Mouse (Mus musculus) adrenal gland, postnatal 14 days (tissue): ENCODE data around the gene Sult1a1. TPM values are rescaled to one million over a fixed set of nuclear protein-coding genes. Genes with fewer than 3 reads are reported as not detected.

Experiments used
- DNase-seq: peaks from one replicate; pipeline ENCODE4 v3.0.0; 2021; ENCODE audit warnings: mixed read lengths
- long read RNA-seq, 2 experiments: library from polyadenylated mRNA; stranded (forward); transcript quantifications; one replicate each; pipeline ENCODE4 v2.0.0; 2021
- total RNA-seq: library from RNA; stranded (reverse); gene quantifications from 2 replicates; pipeline ENCODE4 v1.2.3, GENCODE M21; 2021

The Sult1a1 gene
- 81.6 and 83.8 TPM in 2 replicates for total RNA-seq
- long read RNA-seq, experiment 1, transcript Sult1a1-202 (8 exons, 1,289 nt): major isoform, 35 of 51 reads
- long read RNA-seq, experiment 1, partial matches to known transcripts: 3 of 51 reads
- long read RNA-seq, experiment 1, other reads (novel, unspliced or antisense): 9 of 51 reads
- long read RNA-seq, experiment 2, transcript Sult1a1-201 (7 exons, 1,370 nt): minor isoform, 7 of 80 reads
- long read RNA-seq, experiment 2, transcript Sult1a1-202 (8 exons, 1,289 nt): major isoform, 59 of 80 reads
- long read RNA-seq, experiment 2, partial matches to known transcripts: 5 of 80 reads
- long read RNA-seq, experiment 2, other reads (novel, unspliced or antisense): 9 of 80 reads

DNA sequence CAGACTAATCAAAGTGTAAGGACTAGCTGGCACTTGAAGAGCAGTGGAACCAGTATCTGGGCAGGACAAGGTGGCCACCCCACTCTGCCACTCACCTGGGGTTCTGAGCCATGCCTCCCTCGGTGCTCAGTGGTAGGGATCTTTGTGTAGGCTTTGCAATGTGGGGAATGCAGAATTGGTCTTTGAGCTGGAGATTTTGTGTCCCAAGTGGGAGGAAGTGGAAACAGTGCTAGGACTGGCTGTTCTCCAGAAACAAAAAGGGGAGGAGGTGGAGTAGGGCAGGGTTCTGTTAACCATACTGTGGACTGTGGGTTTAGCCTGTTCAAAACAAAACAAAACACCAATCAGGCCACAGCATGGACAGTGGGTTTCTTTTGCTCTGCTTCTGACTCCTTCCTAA, at the start of gene Sult1a1:
Sult1a1 (minus strand) TSS at position 226 of the 400 bp plus-strand sequence.
- peak; percentile 70 for DNase-seq

GRCm38 (mm10) chr7:126725667-126726066, 49.4 kb upstream of the Sult1a1 start:
- no peak for DNase-seq

DNA sequence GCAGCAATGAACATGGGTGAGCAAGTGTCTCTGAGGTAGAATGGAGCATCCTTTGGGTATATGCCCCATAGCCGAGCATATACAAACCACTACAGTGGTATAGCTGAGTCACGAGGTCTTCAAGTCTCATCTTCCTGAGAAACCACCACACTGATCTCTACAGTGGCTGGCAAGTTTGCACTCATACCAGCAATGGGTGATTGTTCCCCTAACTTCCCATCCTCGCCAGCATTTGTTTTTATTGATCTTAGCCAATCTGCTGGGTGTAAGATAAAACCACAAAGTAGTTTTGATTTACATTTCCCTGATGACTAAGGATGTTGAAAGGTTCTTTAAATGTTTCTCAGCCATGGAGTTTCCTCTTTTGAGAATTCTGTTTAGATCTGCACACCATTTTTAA, 48.8 kb upstream of the Sult1a1 start:
- DNase-seq: no peak

DNA sequence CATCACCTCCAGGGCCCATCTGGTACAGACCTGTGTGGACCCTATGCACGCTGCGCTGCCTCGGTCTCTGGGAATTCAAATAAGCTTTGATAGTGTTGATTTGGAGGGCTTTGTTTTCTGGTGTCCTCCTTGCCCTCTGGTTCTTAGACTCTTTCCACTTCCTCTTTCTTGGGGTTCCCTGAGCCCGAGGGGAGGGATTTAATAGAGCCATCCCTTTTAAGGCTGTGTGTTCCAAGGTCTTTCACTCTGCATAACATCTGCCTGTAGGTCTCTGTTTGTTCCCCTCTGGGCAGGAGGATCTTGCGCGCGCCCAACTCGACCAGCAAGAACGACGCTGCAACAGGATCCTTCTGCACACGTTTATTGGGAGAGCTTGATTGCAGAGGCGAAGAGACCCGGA, 45.4 kb upstream of the Sult1a1 start:
- DNase-seq: no peak

DNA sequence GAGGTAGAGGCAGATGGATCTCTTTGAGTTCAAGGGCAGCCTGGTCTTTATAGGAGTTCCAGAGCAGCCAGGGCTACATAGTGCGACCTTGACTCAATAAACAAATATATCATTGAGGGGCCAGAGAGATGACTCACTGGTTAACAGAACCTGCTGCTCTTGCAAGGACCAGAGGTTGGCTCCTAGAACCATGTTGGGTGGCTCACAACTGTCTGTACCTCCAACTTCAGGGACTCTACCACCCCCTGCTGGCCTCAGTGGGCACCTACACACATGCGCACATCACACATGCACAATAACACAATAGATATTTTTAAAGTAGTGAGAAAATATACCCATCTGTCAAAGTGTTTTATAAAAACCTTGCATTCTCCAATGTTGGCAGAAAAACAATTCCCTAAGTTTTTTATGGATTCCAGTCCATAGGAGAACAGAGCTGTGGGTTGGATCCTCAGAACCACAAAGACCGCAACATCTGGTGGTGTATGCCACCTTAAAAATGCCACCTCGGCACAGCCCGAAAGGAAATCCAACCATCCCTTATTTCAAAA, 42.6 kb upstream of the Sult1a1 start:
- no peak for DNase-seq

GRCm38 (mm10) chr7:126717566-126717965, 41.3 kb upstream of the Sult1a1 start:
- no peak for DNase-seq

- no peak for DNase-seq
Measured at GRCm38 (mm10) chr7:126715679-126716078, 39.4 kb upstream of the Sult1a1 start.

GRCm38 (mm10) chr7:126711910-126712309, 35.7 kb upstream of the Sult1a1 start:
- no peak for DNase-seq

- DNase-seq: no peak
Measured at GRCm38 (mm10) chr7:126710266-126710665, 34.0 kb upstream of the Sult1a1 start.

GRCm38 (mm10) chr7:126708175-126708952, 32.1 kb upstream of the Sult1a1 start:
- DNase-seq: no peak

DNA sequence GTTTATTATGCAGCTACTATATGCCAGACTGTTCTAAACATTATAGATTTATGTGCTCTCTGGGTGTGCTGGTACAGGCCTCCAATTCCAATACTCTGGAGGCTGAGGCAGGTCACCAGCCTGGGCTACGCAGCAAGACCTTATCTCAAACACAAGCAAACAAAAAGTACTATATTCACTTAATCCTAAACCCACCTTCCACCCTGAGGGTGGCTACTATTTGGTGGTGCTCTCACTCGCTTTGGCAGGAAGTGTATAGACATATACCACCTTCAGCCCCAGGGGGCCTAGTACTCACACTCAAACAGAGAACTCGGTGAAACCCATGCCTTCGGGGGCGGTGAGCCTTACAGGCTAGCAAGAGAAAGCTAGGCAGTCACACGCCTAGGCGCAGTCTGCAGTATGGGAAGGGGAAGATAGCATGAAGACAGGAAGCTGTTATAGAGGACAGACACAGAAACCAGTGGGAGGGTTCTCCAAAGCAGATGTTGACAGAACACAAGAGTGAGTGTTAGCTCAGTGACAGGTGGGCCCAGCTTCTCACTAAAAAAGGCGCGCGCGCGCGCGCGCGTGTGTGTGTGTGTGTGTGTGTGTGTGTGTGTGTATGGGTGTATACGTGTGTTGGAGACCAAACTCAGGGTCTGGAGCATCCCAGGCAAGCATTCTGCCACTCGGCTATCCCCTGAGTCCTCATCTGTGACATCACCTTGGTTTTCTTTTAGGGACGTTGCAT, 31.4 kb upstream of the Sult1a1 start, which contains the start of gene Coro1a:
Coro1a (minus strand) TSS at position 346 of the 733 bp plus-strand sequence.
- no peak for DNase-seq

DNA sequence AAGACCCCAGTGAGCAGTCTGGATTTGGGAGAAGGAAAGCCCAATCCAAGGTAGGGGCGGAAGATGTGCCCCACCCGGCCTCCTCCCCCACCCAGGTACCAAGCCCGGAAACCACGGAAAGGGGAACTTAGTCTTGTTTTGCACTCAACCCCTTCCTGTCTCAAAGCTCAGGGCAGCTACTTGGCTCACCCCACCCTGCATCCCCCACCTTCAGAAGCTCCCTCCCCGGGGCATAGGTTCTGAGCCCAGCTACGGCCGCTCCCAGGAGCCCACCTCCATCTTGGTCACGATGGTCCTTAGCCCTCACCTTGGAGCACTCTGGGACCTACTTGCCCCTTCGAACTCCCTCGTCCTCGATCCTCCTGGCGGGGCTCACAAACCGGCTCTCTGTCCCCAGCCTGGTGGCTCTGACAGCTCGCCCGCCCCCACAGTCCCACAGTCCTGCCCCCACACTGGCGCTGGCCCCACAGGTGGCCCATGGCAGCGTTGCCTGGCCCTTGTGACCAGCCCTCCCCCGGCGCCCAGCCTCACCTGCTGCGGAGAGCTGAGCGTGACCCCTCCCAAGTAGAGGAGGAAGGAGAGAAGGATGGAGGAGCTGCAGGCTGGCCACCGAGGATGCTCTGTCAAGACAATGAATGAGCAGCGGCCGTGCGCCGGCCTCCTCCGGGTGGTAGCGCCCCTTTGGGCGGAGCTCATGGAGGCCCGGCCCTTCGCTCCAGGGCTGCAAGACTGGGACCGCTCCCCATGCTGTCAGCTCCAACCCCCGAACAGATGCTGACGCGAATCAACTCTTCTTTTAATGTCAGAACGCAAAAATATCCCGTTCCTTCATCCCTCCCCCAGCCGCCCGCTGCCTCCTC, 28.1 kb upstream of the Sult1a1 start:
- peak; percentile 84 for DNase-seq

GRCm38 (mm10) chr7:126703757-126704077, 27.5 kb upstream of the Sult1a1 start:
- no peak for DNase-seq

DNA sequence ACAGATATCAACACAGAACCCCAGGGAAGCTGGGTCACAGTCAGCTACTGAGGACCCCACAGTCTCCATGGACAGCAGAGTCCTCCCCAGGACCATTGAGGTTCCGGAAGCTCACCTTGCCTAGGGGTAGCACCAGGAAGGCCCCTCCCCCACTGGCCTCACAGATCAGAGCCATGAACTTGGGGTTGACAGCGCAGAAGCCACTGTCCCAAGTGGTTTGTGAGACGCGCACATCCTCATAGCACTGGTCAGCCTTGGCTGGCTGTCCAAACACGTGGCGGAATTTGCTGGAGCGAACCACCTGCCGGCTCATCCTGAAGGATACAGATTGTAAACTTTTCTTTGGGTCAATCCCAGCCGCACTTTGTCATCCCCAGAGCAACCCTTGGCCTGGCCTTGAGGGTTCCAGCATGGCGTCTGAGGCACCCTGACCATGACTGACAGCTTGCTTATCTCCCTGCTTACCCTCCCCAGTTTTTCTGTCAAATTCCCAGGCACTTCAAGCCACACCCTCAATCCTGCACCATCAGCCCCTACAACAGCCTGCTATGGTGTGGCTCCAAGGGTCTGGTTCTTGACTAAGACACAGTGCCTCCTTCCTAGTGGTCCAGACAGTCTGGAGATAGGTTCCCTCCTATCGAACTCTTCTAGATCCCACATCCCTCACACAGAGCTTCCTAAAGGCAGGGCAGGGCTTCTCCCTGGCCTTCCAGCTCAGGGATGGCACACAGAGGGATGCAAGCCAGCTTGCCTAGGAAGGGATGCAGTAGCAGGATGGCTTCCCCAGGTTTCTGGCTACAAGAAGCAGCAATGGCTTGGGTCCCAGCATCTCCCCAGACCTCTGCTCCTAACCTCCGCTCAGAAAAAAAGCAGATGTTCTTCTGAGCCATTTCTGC, 26.9 kb upstream of the Sult1a1 start:
- DNase-seq: no peak

GRCm38 (mm10) chr7:126702358-126702757, 26.1 kb upstream of the Sult1a1 start:
- no peak for DNase-seq

DNA sequence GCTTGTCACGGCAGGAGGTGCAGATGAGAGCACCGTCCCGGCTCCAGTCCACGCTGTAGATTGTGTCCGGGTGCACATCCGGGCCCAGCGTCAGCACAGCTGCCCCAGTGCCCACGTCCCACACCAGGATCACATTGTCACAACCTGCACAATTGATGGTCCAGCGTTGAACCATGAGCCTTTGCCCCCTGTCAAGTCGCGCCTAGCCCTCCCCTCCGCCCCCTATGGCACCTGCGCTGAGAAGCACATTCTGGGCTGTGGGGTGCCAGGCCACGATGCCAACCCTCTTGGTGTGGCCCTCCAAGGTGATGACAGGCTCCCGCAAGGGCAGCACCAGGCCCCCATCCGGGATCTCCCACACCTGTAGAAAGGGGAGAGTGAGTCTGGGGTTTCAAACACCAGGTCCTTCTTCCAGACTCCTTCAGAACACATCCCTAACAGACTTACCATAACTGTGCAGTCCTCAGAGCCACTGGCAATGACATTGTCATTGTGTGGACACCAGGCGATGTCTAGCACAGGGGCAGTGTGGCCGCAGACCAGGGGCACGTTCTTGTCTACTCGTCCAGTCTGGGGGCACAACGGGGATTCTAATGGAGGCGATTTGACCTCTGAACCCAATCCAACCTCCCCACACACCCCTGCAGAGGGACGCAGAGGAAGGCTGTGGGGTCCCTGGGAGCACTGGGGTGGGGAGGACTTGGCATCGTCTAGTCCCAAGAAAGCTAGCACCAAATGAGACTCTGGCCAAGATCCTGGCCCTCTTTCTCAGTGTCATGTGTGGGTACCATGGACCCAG, 25.5 kb upstream of the Sult1a1 start:
- DNase-seq: no peak

DNA sequence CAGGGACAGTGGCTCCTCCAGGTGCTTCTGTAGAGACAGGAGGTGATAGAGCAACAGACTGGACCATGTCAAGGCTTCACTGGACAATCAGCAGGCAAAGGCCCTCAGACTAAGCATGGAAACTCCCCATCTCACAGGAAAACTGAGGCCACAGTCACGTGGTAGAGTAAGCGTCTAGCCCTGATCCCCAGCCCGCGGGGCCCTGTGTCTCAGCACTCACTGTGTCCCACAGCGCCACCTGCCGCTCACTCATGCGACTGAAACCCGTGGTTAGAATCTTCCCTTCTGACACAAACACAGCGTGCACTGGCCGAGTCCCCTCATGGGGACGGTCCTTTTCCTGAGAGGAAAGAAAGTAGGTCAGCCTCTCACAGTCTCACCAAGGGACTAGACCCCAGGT, 24.8 kb upstream of the Sult1a1 start:
- DNase-seq: peak; percentile 94

- DNase-seq: no peak
Measured at GRCm38 (mm10) chr7:126700063-126701015, 24.1 kb upstream of the Sult1a1 start.
